Mouse (Mus musculus) forebrain, postnatal 0 days (tissue): ENCODE results near the gene Sema4a. TPM values are rescaled to one million over a fixed set of nuclear protein-coding genes. Genes with fewer than 3 reads are reported as not detected.
A peak's percentile ranks its signal among the peaks of the same experiment; 100 is the strongest.

Experiments
- ATAC-seq: fragments of 200-750 bp; cut with Nextera tagmentation; 2 replicates; pipeline ENCODE4 v1.8.0; 2017; ENCODE audit warnings: mild to moderate bottlenecking, moderate library complexity
- DNase-seq: peaks from one replicate; pipeline ENCODE4 v3.0.0-alpha.2; 2015
- H3K27ac ChIP-seq: fragments of 300-500 bp; sonication (generic); 2 replicates; pipeline ENCODE4 v1.5.1; 2014; ENCODE audit warnings: low read depth, mild to moderate bottlenecking, antibody characterized with exemption, low read length, moderate library complexity, mixed read lengths
- H3K27me3 ChIP-seq: fragments of 300-500 bp; sonication (generic); 2 replicates; pipeline ENCODE4 v1.6.1; 2014; ENCODE audit warnings: mild to moderate bottlenecking, low read length, mixed read lengths; ENCODE audit not compliant: insufficient read depth
- H3K36me3 ChIP-seq: fragments of 300-500 bp; sonication (generic); 2 replicates; pipeline ENCODE4 v1.6.1; 2014; ENCODE audit warnings: mild to moderate bottlenecking, moderate library complexity; ENCODE audit not compliant: insufficient read depth
- H3K4me1 ChIP-seq: fragments of 300-500 bp; sonication (generic); 2 replicates; pipeline ENCODE4 v1.6.1; 2014; ENCODE audit warnings: antibody characterized with exemption; ENCODE audit not compliant: insufficient read depth
- H3K4me2 ChIP-seq: fragments of 300-500 bp; sonication (generic); 2 replicates; pipeline ENCODE4 v1.6.1; 2014; ENCODE audit warnings: low read depth, mild to moderate bottlenecking, moderate library complexity
- H3K4me3 ChIP-seq: fragments of 300-500 bp; sonication (generic); 2 replicates; pipeline ENCODE4 v1.5.1; 2014; ENCODE audit warnings: low read depth, low read length, mixed read lengths
- H3K9ac ChIP-seq: fragments of 300-500 bp; sonication (generic); 2 replicates; pipeline ENCODE4 v1.6.1; 2014; ENCODE audit warnings: mild to moderate bottlenecking
- H3K9me3 ChIP-seq: fragments of 300-500 bp; sonication (generic); 2 replicates; pipeline ENCODE4 v1.6.1; 2016; ENCODE audit warnings: low read length
- CTCF ChIP-seq: sonication (generic); IDR thresholded peaks from 2 replicates; pipeline ENCODE4 v1.5.1; 2016; ENCODE audit warnings: antibody characterized with exemption, control low read depth, low read depth
- WGBS: fragments of 180-500 bp; shearing (Covaris S2); extraction: QIAGEN DNeasy Blood & Tissue Kit; methylation state at CpG from one replicate; pipeline ENCODE4 v1.1.7; 2014; 5-methylcytosine and 5-hydroxymethylcytosine counted together
- polyA plus RNA-seq: library from polyadenylated mRNA; unstranded; fragments of >200 nt; fragmentation: Nextera tagmentation; extraction: Ambion mirVana; gene quantifications from 2 replicates; pipeline ENCODE4 v1.2.1, GENCODE M21; 2015
- total RNA-seq: library from RNA; depleted of rRNA; stranded (reverse); fragments of >200 nt; gene quantifications from 2 replicates; pipeline ENCODE4 v1.2.3, GENCODE M21; 2014

Gene Sema4a
- total and polyA plus RNA-seq, 2 experiments from 2014 or later: 25.8 to 31.5 TPM

GRCm38 (mm10) chr3:88425708-88426420 is 35.1 kb downstream of the Sema4a start:
- Histone ChIP-seq H3K4me1 (peaks cover 15% of the 10 kb centered on the region), H3K4me3 (no peak overlapping the region), H3K36me3 (0 out of 2 replicates have a peak, but pooled peaks cover 5% of the 10 kb centered on the region), H3K4me2 (peak overlapping the region; percentile 75), H3K9me3 (no peaks in the 10 kb centered on the region), H3K9ac (no peak overlapping the region), H3K27ac (no peak overlapping the region), H3K27me3 (no peaks in the 10 kb centered on the region)
- 88% methylated on average over 10 of the region's 10 CpGs for WGBS
- no peak for DNase-seq
- no peak for TF ChIP-seq CTCF
- no peak for ATAC-seq

GRCm38 (mm10) chr3:88425330-88425689 is 35.7 kb downstream of the Sema4a start:
- no peak for TF ChIP-seq CTCF
- DNase-seq (no peak), ATAC-seq (no peak)
- Histone ChIP-seq H3K9ac (no peak overlapping the region), H3K4me2 (peak overlapping the region; percentile 75), H3K36me3 (peaks cover 11% of the 10 kb centered on the region), H3K4me3 (peak overlapping the region; percentile 67; the same call in 1 of the 2 replicates), H3K4me1 (peaks cover 15% of the 10 kb centered on the region), H3K27ac (no peak overlapping the region), H3K27me3 (no peaks in the 10 kb centered on the region), H3K9me3 (no peaks in the 10 kb centered on the region)
- WGBS: 3% methylated on average over 2 of the region's 2 CpGs

- H3K36me3 ChIP-seq: peaks cover 16% of the 10 kb centered on the region
- peaks cover 15% of the 10 kb centered on the region for H3K4me1 ChIP-seq
- WGBS: under 1% methylated on average over 35 of the region's 35 CpGs
- ATAC-seq (peak; percentile 98), DNase-seq (peak; percentile 97)
- H3K9me3 ChIP-seq: no peaks in the 10 kb centered on the region
- H3K4me2 ChIP-seq: peak within 1 kb of the TSS; percentile 75
- peak within 1 kb of the TSS; percentile 84 for H3K27ac ChIP-seq
- H3K9ac ChIP-seq: peak within 1 kb of the TSS; percentile 59
- no peaks in the 10 kb centered on the region for H3K27me3 ChIP-seq
- TF ChIP-seq CTCF: no peak
- peak within 1 kb of the TSS; percentile 67 for H3K4me3 ChIP-seq
These were observed 36.2 kb downstream of the Sema4a start, which contains the start of gene Slc25a44 for GRCm38 (mm10) chr3:88424605-88425329. TSS of gene Slc25a44 (minus strand) at chr3:88425139.

DNA sequence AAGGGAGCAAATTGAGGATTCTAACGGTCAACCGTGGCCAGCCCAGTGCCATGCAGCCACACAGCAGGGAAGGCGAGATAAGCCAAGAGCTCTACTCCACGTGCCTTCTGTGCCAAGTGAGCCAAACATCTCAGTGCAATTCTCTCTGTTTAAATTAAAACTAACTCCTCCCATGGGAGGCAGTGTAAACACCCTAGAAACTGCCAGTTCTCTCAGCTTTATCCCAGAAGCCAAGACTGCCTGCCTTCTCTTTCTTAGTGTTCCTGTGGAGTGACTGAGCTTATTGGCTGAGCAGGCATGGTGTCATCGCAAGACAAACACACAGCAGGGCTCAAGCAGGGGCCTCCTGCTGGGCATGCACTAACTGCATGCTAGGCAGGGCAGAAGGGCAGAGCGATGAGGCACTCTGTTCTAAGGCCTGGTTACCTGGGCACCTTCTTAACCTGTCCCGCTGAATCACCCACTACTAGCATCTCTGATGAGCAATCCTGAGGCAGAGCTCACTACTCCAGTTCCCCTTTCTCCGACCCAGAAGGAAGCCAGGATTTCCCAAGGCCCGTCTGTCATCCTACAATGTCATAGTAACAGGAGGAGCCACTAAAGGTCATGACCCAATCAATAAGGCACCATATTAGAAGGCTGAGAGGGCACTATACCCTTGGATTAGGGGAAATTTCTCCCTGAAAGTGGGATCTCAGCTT is 38.8 kb downstream of the Sema4a start:
- H3K9ac ChIP-seq: no peak overlapping the region; the same call in 1 of the 2 replicates
- no peaks in the 10 kb centered on the region for H3K27me3 ChIP-seq
- H3K4me1 ChIP-seq: peaks cover 15% of the 10 kb centered on the region
- no peak for ATAC-seq
- no peak overlapping the region for H3K4me2 ChIP-seq
- peaks cover 37% of the 10 kb centered on the region for H3K36me3 ChIP-seq
- H3K4me3 ChIP-seq: no peak overlapping the region
- 31% methylated on average over 9 of the region's 9 CpGs for WGBS
- H3K9me3 ChIP-seq: no peaks in the 10 kb centered on the region
- no peak overlapping the region for H3K27ac ChIP-seq
- TF ChIP-seq CTCF: no peak
- DNase-seq: no peak

- Histone ChIP-seq H3K4me1 (peaks cover 15% of the 10 kb centered on the region), H3K4me3 (no peak overlapping the region), H3K27me3 (no peaks in the 10 kb centered on the region), H3K4me2 (no peak overlapping the region), H3K9ac (no peak overlapping the region), H3K9me3 (no peaks in the 10 kb centered on the region), H3K36me3 (peaks cover 50% of the 10 kb centered on the region), H3K27ac (no peak overlapping the region)
- WGBS: 94% methylated on average over 19 of the region's 19 CpGs
- no peak for DNase-seq
- TF ChIP-seq CTCF: no peak
- ATAC-seq: no peak
These were observed 40.2 kb downstream of the Sema4a start for GRCm38 (mm10) chr3:88420771-88421170.

DNA sequence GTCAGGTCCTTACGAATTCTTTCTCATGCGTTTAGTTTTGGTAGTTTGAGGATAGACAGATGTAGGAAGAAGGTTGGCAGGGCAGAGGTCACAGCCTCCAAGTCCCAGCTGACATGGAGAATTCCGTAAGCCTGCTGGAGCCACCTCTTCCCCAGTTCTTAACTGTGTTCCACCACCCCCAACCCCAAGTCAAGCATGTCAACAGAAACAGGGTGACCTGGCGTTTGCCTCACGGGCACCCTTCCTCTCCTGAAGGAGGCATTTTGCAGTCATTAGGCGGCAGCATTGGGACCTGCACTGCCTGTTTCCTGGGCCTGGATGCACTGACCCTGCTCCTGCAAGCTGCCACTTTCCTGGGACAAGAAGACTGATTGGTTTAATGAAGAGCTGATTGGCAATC is 43.0 kb downstream of the Sema4a start:
- Histone ChIP-seq H3K27me3 (no peaks in the 10 kb centered on the region), H3K27ac (no peak overlapping the region), H3K4me2 (no peak overlapping the region), H3K4me3 (no peak overlapping the region), H3K9me3 (no peaks in the 10 kb centered on the region), H3K4me1 (peaks cover 6% of the 10 kb centered on the region; the same call in 1 of the 2 replicates), H3K36me3 (peaks cover 74% of the 10 kb centered on the region), H3K9ac (no peak overlapping the region)
- no peak for TF ChIP-seq CTCF
- WGBS: 87% methylated on average over 6 of the region's 6 CpGs
- ATAC-seq (no peak), DNase-seq (no peak)
